Mouse (Mus musculus): ENCODE results near the gene Hoxb13. TPM values are rescaled to one million over a fixed set of nuclear protein-coding genes. Genes with fewer than 3 reads are reported as not detected.

The Hoxb13 gene
- polyA plus RNA-seq, 1 experiment from 2014 or later: not detected

GRCm38 (mm10) chr11:96176841-96177240, 17.3 kb upstream of the Hoxb13 start:
- H3K27ac ChIP-seq (ENCODE audit: low read depth): no peak overlapping the region
- H3K36me3 ChIP-seq (ENCODE audit: insufficient read depth): no peaks in the 10 kb centered on the region
- H3K9ac ChIP-seq: no peak overlapping the region
- H3K27me3 ChIP-seq (ENCODE audit: insufficient read depth, low read length): peaks cover 100% of the 10 kb centered on the region
- DNase-seq (no peak), ATAC-seq (ENCODE audit: insufficient read depth) (no peak)
- no peaks in the 10 kb centered on the region for H3K4me1 ChIP-seq (ENCODE audit: insufficient read depth)
- TF ChIP-seq CTCF (IDR thresholded peaks at IDR 0.05; ENCODE audit: low read depth): no peak
- no peak overlapping the region for H3K4me2 ChIP-seq
- H3K9me3 ChIP-seq (ENCODE audit: low read depth, low read length): no peaks in the 10 kb centered on the region
- H3K4me3 ChIP-seq (ENCODE audit: low read depth, low read length): no peak overlapping the region
- WGBS: 1% methylated on average over 10 of the region's 10 CpGs

GRCm38 (mm10) chr11:96177546-96178174, 16.5 kb upstream of the Hoxb13 start:
- DNase-seq: no peak
- H3K27me3 ChIP-seq (ENCODE audit: insufficient read depth, low read length): peaks cover 100% of the 10 kb centered on the region
- H3K4me2 ChIP-seq: no peak overlapping the region
- H3K4me1 ChIP-seq (ENCODE audit: insufficient read depth): no peaks in the 10 kb centered on the region
- under 1% methylated on average over 27 of the region's 27 CpGs for WGBS
- ATAC-seq (ENCODE audit: insufficient read depth): no peak
- no peaks in the 10 kb centered on the region for H3K36me3 ChIP-seq (ENCODE audit: insufficient read depth)
- no peak overlapping the region for H3K9ac ChIP-seq
- TF ChIP-seq CTCF (IDR thresholded peaks at IDR 0.05; ENCODE audit: low read depth): no peak
- no peak overlapping the region for H3K27ac ChIP-seq (ENCODE audit: low read depth)
- H3K9me3 ChIP-seq (ENCODE audit: low read depth, low read length): no peaks in the 10 kb centered on the region
- no peak overlapping the region for H3K4me3 ChIP-seq (ENCODE audit: low read depth, low read length)

GRCm38 (mm10) chr11:96178356-96178755, 15.8 kb upstream of the Hoxb13 start:
- ATAC-seq (ENCODE audit: insufficient read depth): no peak
- whole genome bisulfite sequencing: 2% methylated on average over 8 of the region's 8 CpGs
- no peak for DNase-seq

GRCm38 (mm10) chr11:96178911-96179503, 15.1 kb upstream of the Hoxb13 start:
- Histone ChIP-seq H3K9me3 (ENCODE audit: low read depth, low read length) (no peaks in the 10 kb centered on the region; the same call in 1 of the 2 replicates), H3K27me3 (ENCODE audit: insufficient read depth, low read length) (peaks cover 100% of the 10 kb centered on the region), H3K27ac (ENCODE audit: low read depth) (no peak overlapping the region), H3K9ac (no peak overlapping the region), H3K4me2 (no peak overlapping the region), H3K4me3 (ENCODE audit: low read depth, low read length) (no peak overlapping the region), H3K4me1 (ENCODE audit: insufficient read depth) (no peaks in the 10 kb centered on the region), H3K36me3 (ENCODE audit: insufficient read depth) (no peaks in the 10 kb centered on the region)
- DNase-seq: no peak
- 0% methylated on average over 6 of the region's 6 CpGs for WGBS
- no peak for ATAC-seq (ENCODE audit: insufficient read depth)
- TF ChIP-seq CTCF (IDR thresholded peaks at IDR 0.05; ENCODE audit: low read depth): no peak

More at GRCm38 (mm10) chr11:96178356-96178755, 15.8 kb upstream of the Hoxb13 start:
- TF ChIP-seq CTCF (IDR thresholded peaks at IDR 0.05; ENCODE audit: low read depth): no peak
- Histone ChIP-seq H3K4me2 (no peak overlapping the region), H3K36me3 (ENCODE audit: insufficient read depth) (no peaks in the 10 kb centered on the region), H3K4me3 (ENCODE audit: low read depth, low read length) (no peak overlapping the region), H3K9ac (no peak overlapping the region), H3K27ac (ENCODE audit: low read depth) (no peak overlapping the region), H3K9me3 (ENCODE audit: low read depth, low read length) (no peaks in the 10 kb centered on the region; the same call in 1 of the 2 replicates), H3K4me1 (ENCODE audit: insufficient read depth) (no peaks in the 10 kb centered on the region), H3K27me3 (ENCODE audit: insufficient read depth, low read length) (peaks cover 100% of the 10 kb centered on the region)

- Histone ChIP-seq H3K4me2 (no peak overlapping the region), H3K27ac (ENCODE audit: low read depth) (no peak overlapping the region), H3K27me3 (ENCODE audit: insufficient read depth, low read length) (peaks cover 100% of the 10 kb centered on the region), H3K4me1 (ENCODE audit: insufficient read depth) (no peaks in the 10 kb centered on the region), H3K9ac (no peak overlapping the region), H3K9me3 (ENCODE audit: low read depth, low read length) (no peaks in the 10 kb centered on the region; the same call in 1 of the 2 replicates), H3K36me3 (ENCODE audit: insufficient read depth) (no peaks in the 10 kb centered on the region), H3K4me3 (ENCODE audit: low read depth, low read length) (no peak overlapping the region)
- no peak for DNase-seq
- TF ChIP-seq CTCF (IDR thresholded peaks at IDR 0.05; ENCODE audit: low read depth): no peak
- WGBS: 29% methylated on average over 4 of the region's 4 CpGs
- no peak for ATAC-seq (ENCODE audit: insufficient read depth)
Observed at GRCm38 (mm10) chr11:96181061-96181460, 13.1 kb upstream of the Hoxb13 start.

- no peak overlapping the region for H3K4me2 ChIP-seq
- no peaks in the 10 kb centered on the region for H3K36me3 ChIP-seq (ENCODE audit: insufficient read depth)
- peaks cover 100% of the 10 kb centered on the region for H3K27me3 ChIP-seq (ENCODE audit: insufficient read depth, low read length)
- H3K9ac ChIP-seq: no peak overlapping the region
- H3K27ac ChIP-seq (ENCODE audit: low read depth): no peak overlapping the region
- H3K4me3 ChIP-seq (ENCODE audit: low read depth, low read length): no peak overlapping the region
- TF ChIP-seq CTCF (IDR thresholded peaks at IDR 0.05; ENCODE audit: low read depth): no peak
- no peaks in the 10 kb centered on the region; the same call in 1 of the 2 replicates for H3K9me3 ChIP-seq (ENCODE audit: low read depth, low read length)
- H3K4me1 ChIP-seq (ENCODE audit: insufficient read depth): no peaks in the 10 kb centered on the region
- DNase-seq (no peak), ATAC-seq (ENCODE audit: insufficient read depth) (no peak)
Observed at GRCm38 (mm10) chr11:96184233-96184632, 9.9 kb upstream of the Hoxb13 start.

GRCm38 (mm10) chr11:96187321-96187720, 6.8 kb upstream of the Hoxb13 start:
- Histone ChIP-seq H3K9me3 (ENCODE audit: low read depth, low read length) (no peaks in the 10 kb centered on the region; the same call in 1 of the 2 replicates), H3K9ac (no peak overlapping the region), H3K36me3 (ENCODE audit: insufficient read depth) (no peaks in the 10 kb centered on the region), H3K4me1 (ENCODE audit: insufficient read depth) (no peaks in the 10 kb centered on the region; the same call in 1 of the 2 replicates), H3K27ac (ENCODE audit: low read depth) (no peak overlapping the region), H3K4me3 (ENCODE audit: low read depth, low read length) (no peak overlapping the region), H3K27me3 (ENCODE audit: insufficient read depth, low read length) (peaks cover 99% of the 10 kb centered on the region), H3K4me2 (no peak overlapping the region)
- WGBS: 17% methylated on average over 4 of the region's 4 CpGs
- ATAC-seq (ENCODE audit: insufficient read depth) (no peak), DNase-seq (no peak)
- TF ChIP-seq CTCF (IDR thresholded peaks at IDR 0.05; ENCODE audit: low read depth): no peak
